Mouse (Mus musculus) ES-E14 (cell line): Measurements from ENCODE around the gene Tmem236.

Experiments
- MAFK ChIP-seq: IDR thresholded peaks from 2 replicates; pipeline ENCODE4 v1.6.1; 2014; ENCODE audit warnings: mild to moderate bottlenecking, low read depth, low read length, inconsistent platforms; ENCODE audit not compliant: insufficient read depth
- ZC3H11A ChIP-seq: IDR thresholded peaks from 2 replicates; pipeline ENCODE4 v1.6.1; 2012; ENCODE audit warnings: low read depth, mild to moderate bottlenecking, inconsistent platforms, low read length, borderline replicate concordance

- no peak for TF ChIP-seq MAFK
- no peak for TF ChIP-seq ZC3H11A
Observed at GRCm38 (mm10) chr2:14151854-14152253, 22.5 kb upstream of the Tmem236 start.
